Mouse (Mus musculus) layer of hippocampus, postnatal 25 days (tissue): ENCODE data around the gene Ppm1l. TPM values are rescaled to one million over a fixed set of nuclear protein-coding genes. Genes with fewer than 3 reads are reported as not detected.

Experiments
- DNase-seq, 2 experiments: peaks; one replicate each; pipeline ENCODE4 v3.0.0; 2022; ENCODE audit warnings: mixed read lengths in 2 of 2, low spot score in 1 of 2; ENCODE audit errors: extremely low spot score in 1 of 2
- total RNA-seq, 2 experiments: library from RNA; stranded (reverse); gene quantifications; 2 replicates each; pipeline ENCODE4 v1.2.3; 2021

Ppm1l gene
- total RNA-seq, 2 experiments from 2014 or later, result 45.9 to 55.1 TPM

- DNase-seq, result no peak
These were observed 110.6 kb downstream of the Ppm1l start for GRCm38 (mm10) chr3:69427259-69427658.

- DNase-seq, result no peak
These were observed 111.6 kb downstream of the Ppm1l start for GRCm38 (mm10) chr3:69428221-69428620.

GRCm38 (mm10) chr3:69429319-69429718 is 112.7 kb downstream of the Ppm1l start:
- no peak for DNase-seq

GRCm38 (mm10) chr3:69433580-69433979 is 116.9 kb downstream of the Ppm1l start:
- no peak for DNase-seq

- DNase-seq, result no peak
These were observed 122.3 kb downstream of the Ppm1l start for GRCm38 (mm10) chr3:69438773-69439514.

DNA sequence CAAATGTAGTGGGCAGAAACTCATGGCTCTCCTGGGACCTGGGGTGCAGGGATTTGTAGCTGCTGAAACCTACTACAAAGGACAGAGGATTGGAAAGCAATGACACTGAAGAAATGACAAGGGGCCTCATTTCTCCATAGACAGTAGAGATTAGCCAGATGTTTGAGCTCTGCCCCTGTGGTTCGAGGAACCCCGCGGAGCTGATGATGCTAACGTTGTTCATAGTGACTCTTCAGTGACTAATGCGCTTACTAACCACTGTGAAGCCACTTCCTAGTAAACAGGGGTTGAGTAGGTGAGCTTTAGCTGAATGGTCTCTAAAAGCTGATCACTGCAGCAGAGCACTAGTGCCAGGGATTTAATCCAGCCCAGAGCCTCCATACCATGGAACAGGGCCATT is 124.1 kb downstream of the Ppm1l start:
- no peak for DNase-seq

DNA sequence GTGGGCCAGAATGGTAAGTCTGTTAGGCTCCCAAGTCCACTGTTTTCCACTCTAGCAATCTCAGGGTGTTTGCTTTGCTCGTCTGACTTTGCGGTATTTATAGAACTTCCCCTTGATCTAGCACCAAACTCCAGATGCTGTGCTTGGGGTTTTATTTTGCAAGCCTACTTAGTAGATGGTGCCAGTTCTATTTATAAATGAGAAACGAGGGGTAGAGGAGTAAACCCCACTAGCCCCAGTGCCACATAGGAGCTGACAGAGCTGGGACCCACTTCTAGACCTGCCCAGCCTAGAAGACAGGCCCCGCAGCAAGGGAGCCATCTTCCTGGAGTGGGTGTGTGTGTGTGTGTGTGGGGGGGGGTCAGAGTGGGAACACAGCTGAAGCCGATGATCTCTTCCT is 130.3 kb downstream of the Ppm1l start:
- DNase-seq, result no peak

GRCm38 (mm10) chr3:69449041-69449440 is 132.4 kb downstream of the Ppm1l start:
- no peak for DNase-seq

DNA sequence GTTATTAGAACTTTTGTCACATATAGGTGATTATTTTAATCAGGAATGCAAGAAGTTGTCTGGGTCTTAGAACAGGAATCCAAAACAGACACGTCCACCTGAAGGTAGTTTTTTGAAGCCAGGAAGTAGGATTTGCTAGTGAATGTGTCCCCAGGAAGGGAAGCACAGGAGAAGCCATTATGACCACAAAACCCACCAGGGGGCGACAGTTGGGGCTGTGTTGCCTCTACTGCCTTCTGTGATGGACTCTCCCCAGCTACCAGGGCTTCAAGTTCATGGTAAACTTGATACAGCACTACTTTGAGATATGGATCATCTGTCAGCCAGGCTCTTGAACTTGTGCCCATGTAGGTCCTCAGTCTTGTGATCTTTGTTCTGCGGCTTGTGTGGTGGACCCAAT is 137.7 kb downstream of the Ppm1l start:
- no peak for DNase-seq

GRCm38 (mm10) chr3:69456071-69456470 is 139.4 kb downstream of the Ppm1l start:
- no peak for DNase-seq

DNA sequence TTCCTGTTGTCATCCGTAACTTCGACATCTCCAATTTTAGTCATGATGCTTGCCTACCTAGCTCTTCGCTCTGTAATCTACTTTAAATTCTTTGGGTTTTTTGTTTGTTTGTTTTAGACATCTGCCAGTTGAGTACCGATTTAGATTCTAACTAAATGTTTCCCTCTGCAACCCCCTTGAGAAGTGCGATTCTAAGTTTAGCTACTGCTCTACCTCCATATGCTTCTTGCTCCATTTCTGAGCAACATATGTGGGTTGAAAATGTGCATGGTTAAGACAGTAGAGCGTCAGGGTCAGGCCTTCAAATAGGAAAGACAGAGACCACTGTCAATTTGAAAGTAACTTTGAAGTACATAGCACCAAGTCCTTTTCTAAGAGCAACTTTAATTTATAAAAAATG is 142.1 kb downstream of the Ppm1l start:
- DNase-seq, result no peak

DNA sequence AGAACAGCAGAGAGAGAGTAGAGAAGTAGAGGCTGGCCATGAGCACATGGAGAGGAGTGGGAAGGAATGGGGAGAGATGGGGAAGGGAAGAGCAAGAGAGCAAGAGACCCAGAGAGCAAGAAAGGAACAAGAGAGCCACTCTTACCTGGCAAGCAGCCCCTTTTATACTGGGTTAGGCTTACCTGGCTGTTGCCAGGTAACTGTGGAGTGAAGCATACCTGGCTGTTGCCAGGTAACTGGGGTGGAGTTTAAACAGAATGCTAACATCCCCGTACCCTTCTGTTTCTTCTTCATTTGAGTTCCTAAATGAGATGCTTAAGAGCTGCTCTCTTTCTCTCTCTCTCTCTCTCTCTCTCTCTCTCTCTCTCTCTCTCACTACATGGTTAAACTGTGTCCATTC is 145.3 kb downstream of the Ppm1l start:
- DNase-seq, result no peak

- no peak for DNase-seq
These were observed 149.1 kb downstream of the Ppm1l start for GRCm38 (mm10) chr3:69465751-69466150.

DNA sequence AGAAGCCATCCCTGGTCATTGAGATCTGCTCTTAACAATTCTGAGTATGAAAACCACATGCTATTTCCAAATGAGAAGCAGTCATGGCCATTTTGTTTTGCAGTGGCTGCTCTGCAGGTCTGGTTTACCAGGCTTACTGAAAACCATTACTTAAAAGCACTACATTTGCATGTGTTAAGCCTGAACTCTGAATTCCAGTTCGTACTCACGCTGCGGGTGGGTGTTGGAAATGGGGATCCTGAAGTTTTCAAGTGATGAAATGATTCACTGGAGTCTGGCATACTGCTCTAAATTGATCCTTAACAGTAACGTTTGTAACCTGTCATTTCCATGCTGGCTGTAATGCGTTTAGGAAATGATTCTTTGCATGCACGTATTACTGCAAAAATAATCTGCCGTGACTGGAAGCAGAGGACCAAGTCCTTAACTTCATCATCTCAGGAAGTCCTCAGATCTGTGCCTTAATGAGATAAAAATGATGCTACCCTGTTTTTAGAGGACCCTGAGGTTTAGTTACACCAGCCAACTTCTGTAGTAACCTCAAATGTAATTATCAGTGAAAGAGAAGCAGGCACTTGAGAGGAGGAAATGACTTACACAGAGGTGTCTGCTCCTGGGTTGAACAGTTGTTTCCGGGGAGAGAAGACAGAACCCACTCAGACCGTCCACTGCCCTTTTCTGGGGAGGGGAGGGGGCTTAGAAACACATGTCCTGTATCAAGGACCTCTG is 151.8 kb downstream of the Ppm1l start:
- no peak for DNase-seq

DNA sequence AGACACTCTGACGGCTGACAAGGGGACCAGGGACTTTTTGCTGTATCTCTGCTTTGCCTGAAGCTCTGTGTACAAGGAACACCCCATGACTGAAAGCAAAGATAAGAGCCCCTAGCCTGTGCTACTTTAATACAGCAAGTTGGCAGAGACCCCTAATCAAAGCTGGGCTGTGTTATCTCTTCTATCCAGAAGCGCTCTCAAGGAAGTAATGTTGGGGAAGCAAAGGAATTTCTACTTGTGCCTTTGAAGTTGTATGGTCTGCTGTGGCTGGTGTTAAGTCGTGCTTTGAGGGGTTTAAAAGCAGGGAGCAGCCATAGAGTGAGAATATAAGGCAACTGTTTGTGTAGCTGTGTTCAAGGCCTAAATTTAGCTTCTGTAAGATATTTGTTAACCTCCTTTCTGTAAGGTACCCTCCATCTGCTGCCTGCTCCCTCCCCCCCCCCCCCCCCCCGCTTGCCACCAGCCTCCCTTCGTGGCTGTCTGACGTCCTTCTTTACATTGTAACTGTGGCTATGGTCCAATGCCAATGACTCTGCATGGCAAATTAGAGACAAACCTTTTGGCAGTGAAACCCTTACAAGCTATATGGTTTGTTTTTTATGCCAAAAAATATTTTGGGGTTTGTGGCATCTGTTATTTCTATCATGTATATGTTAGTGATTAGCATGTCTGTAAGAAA is 152.9 kb downstream of the Ppm1l start:
- DNase-seq, result no peak

DNA sequence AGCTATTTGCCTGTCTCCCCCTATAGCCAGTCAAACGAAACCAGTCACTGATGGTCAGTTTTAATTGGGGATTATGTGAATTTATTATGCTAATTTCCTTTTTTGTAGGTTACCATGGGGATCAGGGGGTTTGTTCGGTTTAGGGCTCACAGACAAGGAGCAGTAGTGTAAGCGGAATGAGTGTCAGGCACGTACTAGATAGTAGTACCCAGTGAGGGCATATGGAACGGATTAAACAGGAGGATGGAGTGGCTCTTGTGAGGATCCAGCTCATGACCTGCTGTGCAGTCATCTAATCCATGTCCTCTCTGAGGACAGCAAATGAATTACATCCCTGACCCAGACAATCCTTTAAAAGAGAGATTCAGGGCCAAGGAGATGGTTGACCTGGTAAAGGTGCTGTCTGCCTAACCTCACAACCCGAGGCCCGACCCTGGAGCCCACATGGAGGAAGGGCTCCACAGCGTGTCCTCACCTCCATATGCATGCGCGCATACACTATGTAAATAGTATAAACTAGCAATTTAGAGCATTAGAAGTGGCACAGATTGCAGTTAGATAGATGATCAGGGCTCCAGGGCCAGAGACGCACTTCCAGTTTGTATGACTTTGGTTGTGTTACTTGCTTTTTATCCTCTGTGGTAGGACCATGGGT is 153.6 kb downstream of the Ppm1l start:
- DNase-seq, result no peak

GRCm38 (mm10) chr3:69475850-69476450 is 159.3 kb downstream of the Ppm1l start:
- no peak for DNase-seq

- DNase-seq, result peak in 1 of 2 experiments; percentile 17
These were observed 163.3 kb downstream of the Ppm1l start for GRCm38 (mm10) chr3:69479937-69480336.

DNA sequence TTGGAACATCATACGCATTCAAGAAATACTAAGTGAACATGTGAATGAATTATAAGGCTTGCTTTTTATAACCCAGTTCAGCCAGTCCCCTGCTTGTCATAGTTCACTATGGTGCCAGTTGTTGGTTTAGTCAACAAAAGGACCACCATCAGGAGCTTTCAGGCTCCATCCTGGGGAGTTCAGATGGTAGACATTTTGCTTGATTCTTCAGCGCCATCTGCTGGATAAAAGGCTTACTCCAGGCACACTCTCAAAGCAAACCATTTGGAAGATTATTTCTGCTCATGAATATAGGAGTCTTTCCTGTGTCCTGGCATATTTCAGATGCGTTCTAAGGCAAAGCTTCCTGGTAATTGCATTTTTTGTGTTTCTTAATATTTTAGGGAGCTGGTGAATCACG is 165.2 kb downstream of the Ppm1l start:
- peak; percentile 57 to 83 for DNase-seq

DNA sequence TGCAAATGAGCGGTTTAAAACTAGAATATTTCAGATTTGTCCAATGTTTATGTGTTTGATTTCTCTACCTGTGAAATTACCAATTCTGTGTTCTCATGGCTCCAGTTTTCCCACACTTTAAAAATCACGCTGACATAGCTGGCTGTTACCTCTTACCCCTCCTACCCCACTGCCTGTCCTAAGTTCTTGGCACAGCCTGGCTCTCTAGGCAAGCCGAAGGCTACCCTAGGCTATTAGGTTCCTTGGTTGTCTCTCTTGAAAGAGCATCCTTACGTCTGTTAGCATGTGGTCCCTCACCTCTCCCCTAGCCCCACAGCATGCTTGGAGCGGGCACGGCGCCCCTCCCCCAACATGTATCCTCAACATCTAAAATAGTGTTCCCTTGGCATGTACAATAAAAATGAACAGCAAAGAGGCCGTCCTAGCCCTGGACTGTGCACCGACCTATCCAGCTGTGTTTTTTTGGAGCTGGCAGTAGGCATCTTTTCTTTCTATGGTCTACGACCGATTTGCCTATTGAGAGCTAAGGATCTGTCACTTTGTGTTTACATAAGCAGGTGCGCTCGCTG is 167.4 kb downstream of the Ppm1l start:
- no peak for DNase-seq
